Mouse (Mus musculus) embryonic facial prominence, embryonic 10.5 days (tissue): ENCODE measurements around the gene Dppa3. TPM values are rescaled to one million over a fixed set of nuclear protein-coding genes. Genes with fewer than 3 reads are reported as not detected.

ENCODE experiments used
- DNase-seq: peaks from one replicate; pipeline ENCODE4 v3.0.0-alpha.2; 2017; ENCODE audit warnings: low spot score
- H3K27ac ChIP-seq: fragments of 300-500 bp; sonication (generic); replicated peaks from 2 replicates; pipeline ENCODE4 v1.5.1; 2016; ENCODE audit warnings: mild to moderate bottlenecking
- H3K27me3 ChIP-seq: fragments of 300-500 bp; sonication (generic); replicated peaks from 2 replicates; pipeline ENCODE4 v1.6.1; 2016; ENCODE audit warnings: low read depth, mild to moderate bottlenecking; ENCODE audit not compliant: poor library complexity, severe bottlenecking
- H3K36me3 ChIP-seq: fragments of 300-500 bp; sonication (generic); replicated peaks from 2 replicates; pipeline ENCODE4 v1.6.1; 2016; ENCODE audit warnings: mild to moderate bottlenecking, moderate library complexity
- H3K4me1 ChIP-seq: fragments of 300-500 bp; sonication (generic); 2 replicates; pipeline ENCODE4 v1.6.1; 2016
- H3K4me3 ChIP-seq: fragments of 300-500 bp; sonication (generic); 2 replicates; pipeline ENCODE4 v1.5.1; 2016; ENCODE audit warnings: mild to moderate bottlenecking, moderate library complexity
- H3K9me3 ChIP-seq: fragments of 300-500 bp; sonication (generic); 2 replicates; pipeline ENCODE4 v1.6.1; 2016; ENCODE audit warnings: mild to moderate bottlenecking
- WGBS: fragments of 180-500 bp; shearing (Covaris S2); methylation state at CpG from one replicate; pipeline ENCODE4 v1.1.7; 2016; 5-methylcytosine and 5-hydroxymethylcytosine counted together
- polyA plus RNA-seq: library from polyadenylated mRNA; unstranded; fragments of >200 nt; fragmentation: Nextera tagmentation; extraction: Ambion mirVana; gene quantifications from 2 replicates; pipeline ENCODE4 v1.2.1, GENCODE M21; 2016

Dppa3 gene
- polyA plus RNA-seq, 1 experiment from 2014 or later: not detected

DNA sequence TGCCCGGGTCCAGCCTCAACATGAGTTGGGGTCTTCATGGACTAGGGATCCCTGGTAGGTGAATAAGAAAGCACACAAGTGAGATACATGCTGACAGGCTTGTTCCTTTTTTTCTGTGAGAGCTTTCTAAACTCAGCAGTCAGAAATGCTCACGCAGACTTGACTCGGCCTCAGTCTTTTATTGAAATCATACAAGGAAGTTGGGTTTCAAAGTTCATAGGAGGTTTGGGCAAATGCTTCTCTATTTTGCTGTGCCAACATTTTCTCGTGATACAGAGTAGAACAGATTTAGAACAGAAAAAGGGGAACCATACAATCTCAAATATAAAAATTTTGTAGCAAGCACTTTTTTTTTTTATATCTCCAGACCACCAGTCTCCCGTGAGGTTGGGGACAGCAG is 31.4 kb downstream of the Dppa3 start:
- Histone ChIP-seq H3K9me3 (no peaks in the 10 kb centered on the region), H3K4me1 (peaks cover under 1% of the 10 kb centered on the region; the same call in 1 of the 2 replicates), H3K4me3 (no peak overlapping the region), H3K36me3 (no peaks in the 10 kb centered on the region), H3K27me3 (peaks cover 10% of the 10 kb centered on the region), H3K27ac (no peak overlapping the region)
- DNase-seq: no peak
- WGBS: 86% methylated on average over 5 of the region's 5 CpGs

DNA sequence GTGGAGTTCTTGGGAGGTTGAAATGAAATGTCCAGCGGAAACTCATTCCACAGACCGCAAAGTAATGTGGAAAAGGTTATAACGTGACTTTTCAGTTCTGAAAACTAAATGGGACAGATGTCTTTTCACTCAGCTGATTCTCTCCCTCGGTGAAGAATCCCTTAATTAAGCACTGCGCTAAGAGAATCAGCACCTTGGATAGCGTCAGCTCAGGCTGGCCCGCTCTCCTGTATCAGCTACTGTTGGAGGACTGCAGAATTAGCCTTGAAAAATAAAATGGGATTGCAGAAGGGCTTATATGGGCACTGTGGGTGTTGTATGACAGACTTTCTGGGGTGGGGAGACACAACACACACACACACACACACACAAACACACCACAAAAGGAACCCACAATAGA is 33.4 kb downstream of the Dppa3 start:
- peaks cover 8% of the 10 kb centered on the region for H3K4me1 ChIP-seq
- H3K27me3 ChIP-seq: peaks cover 24% of the 10 kb centered on the region
- peak; percentile 50 for DNase-seq
- no peak overlapping the region for H3K27ac ChIP-seq
- no peak overlapping the region for H3K4me3 ChIP-seq
- H3K9me3 ChIP-seq: no peaks in the 10 kb centered on the region
- H3K36me3 ChIP-seq: no peaks in the 10 kb centered on the region
- WGBS: 15% methylated on average over 7 of the region's 7 CpGs

DNA sequence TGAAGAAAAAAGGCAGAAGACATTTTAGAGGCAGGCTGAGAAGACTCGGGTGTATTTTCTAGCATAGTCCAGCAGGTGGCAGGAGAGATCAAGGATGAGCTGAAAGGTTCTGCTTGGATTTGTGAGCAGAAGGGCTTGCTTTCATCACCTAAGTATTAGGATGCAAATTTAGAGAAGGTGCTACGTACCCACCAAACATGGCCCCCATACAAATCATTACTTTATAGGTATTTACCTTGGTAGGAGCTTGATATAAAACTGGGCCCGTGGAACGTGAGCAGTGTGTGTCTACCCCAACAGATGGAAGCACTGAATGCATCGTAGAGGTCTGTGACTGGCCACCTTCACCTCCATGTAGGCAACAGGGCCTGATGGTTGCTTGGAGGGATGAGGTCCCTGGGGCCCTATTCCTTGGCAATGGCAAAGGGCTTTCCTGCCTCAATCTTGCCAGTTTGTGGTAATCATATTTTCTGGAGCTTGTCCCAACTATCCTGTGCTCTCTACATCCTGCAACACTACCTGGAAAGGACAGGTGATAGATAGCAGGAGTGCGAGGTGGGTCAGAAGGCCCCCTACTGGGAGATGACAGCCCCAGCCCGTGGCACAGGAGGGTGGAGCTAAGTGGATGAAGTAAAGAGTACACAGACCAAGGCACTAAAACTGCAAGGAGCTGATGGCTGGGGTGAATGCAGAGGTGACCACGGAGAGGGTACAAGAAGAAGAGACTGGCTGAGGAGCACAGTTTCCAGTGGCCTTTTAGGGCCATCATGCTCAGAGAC is 34.6 kb downstream of the Dppa3 start:
- no peaks in the 10 kb centered on the region for H3K36me3 ChIP-seq
- peaks cover 8% of the 10 kb centered on the region for H3K4me1 ChIP-seq
- peaks cover 24% of the 10 kb centered on the region for H3K27me3 ChIP-seq
- DNase-seq: peak; percentile 49
- H3K4me3 ChIP-seq: no peak overlapping the region
- H3K9me3 ChIP-seq: no peaks in the 10 kb centered on the region
- no peak overlapping the region for H3K27ac ChIP-seq
- 41% methylated on average over 8 of the region's 8 CpGs for WGBS

DNA sequence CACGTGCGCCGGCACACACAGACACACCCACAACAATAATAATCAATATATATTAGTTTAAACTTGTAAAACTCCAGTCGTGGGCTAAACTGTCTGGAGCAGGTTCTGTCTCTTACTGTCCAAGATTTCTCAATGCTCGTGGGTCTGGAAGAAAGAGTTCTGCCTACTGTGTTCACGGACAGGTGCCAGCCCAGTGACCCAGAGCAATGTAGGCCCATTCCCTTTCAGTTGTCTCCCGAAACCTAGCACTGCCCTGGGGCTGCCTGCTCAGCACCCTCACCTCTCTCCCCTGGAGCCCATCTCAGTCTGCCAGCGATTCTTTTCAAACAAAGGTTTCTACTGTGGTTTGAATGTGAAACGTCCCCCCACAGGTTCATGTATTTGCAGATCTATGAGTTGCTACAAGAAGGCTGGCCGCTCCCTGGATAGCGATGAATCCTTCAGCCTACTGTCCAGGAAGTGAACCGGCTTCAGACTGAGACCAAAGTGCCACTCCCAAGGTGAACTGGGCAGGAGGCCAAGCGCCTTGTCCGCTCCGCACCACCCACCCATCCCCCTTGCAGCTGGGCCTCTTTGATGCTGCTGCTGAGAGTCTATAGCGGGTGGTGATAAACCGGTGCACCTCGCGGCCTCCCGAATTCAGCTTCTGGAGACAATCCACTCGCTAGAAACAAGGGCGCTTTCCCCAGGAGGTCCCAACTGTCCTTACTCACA is 36.5 kb downstream of the Dppa3 start:
- Histone ChIP-seq H3K4me3 (no peak overlapping the region), H3K36me3 (no peaks in the 10 kb centered on the region), H3K27ac (no peak overlapping the region), H3K27me3 (peaks cover 24% of the 10 kb centered on the region), H3K9me3 (no peaks in the 10 kb centered on the region), H3K4me1 (peaks cover 8% of the 10 kb centered on the region)
- no peak for DNase-seq
- 38% methylated on average over 22 of the region's 22 CpGs for WGBS

DNA sequence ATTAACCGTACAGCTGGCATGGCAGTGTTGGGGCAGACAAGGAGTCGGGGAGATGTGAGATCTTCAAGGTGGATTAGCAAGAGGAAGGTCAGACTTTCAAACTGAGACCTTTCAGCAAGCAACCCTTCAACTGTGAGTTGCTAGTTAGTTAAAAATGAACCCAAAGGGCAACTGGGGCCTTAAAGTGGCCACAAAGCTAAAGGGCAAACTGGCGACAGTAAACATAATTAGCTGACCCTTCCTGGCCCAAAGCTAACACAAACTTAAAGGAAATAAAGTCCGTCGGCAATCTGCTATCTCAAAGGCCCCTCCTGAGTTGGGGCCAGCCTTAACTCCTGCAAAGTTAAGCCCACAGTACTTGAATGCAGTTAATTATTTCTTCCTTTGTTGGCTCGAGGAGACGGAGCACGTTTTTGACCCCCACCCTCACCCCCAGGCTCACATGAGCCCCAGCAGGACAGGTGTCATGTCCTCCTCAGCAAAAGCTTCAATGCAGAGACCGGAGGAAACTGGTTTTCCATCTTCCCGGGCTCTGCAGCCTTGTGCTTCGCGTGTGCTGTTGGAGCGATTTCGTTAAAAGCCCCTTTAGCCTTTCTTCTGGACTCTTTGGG is 37.5 kb downstream of the Dppa3 start:
- Histone ChIP-seq H3K9me3 (no peaks in the 10 kb centered on the region), H3K27ac (no peak overlapping the region), H3K27me3 (peaks cover 24% of the 10 kb centered on the region), H3K4me1 (peaks cover 8% of the 10 kb centered on the region), H3K36me3 (no peaks in the 10 kb centered on the region), H3K4me3 (no peak overlapping the region)
- DNase-seq: no peak
- 36% methylated on average over 14 of the region's 14 CpGs for WGBS

DNA sequence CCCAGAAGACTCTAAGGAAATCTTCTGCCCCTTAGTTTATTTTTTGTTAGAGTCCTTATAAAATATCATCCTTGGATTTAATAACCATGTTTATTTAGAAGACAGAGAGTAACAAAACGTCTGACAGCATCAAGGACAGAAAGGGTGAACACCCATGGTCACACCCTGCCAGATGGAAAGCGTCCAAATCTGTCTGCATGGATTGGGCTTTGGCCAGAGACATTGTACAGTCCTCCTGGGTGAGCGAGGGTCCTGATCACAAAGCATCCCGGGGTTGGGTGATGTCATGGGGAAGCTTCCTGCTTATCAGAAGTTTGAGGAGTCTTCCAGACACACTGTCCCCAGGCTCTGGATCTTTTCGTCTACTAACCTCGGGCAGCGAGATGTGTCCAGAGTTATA is 39.7 kb downstream of the Dppa3 start:
- Histone ChIP-seq H3K27me3 (peaks cover 24% of the 10 kb centered on the region), H3K4me3 (no peak overlapping the region), H3K27ac (no peak overlapping the region), H3K4me1 (peaks cover 14% of the 10 kb centered on the region), H3K36me3 (no peaks in the 10 kb centered on the region), H3K9me3 (no peaks in the 10 kb centered on the region)
- DNase-seq: no peak
- 84% methylated on average over 7 of the region's 7 CpGs for WGBS

DNA sequence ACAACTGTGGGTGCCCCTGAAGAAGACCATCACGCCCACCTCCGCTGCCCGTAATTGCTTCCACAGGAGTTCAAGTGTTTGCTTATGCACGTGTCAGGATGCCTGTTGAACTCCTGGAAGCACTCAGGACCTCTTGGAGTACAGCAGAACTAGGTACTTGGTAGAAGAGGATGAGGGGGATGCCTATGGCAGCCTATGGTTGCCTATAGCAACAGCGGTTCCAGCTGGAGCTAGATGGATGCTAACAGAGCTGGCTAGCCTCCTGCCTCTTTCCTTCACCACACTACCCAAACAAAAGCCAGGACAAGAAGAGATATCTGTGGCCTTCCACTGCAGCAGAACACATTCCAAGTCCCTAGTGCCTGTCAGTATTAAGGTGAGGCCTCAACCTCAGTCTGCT is 41.5 kb downstream of the Dppa3 start:
- H3K36me3 ChIP-seq: no peaks in the 10 kb centered on the region
- no peak for DNase-seq
- H3K27me3 ChIP-seq: peaks cover 14% of the 10 kb centered on the region
- H3K4me3 ChIP-seq: no peak overlapping the region
- no peak overlapping the region for H3K27ac ChIP-seq
- 75% methylated on average over 5 of the region's 5 CpGs for WGBS
- no peaks in the 10 kb centered on the region for H3K9me3 ChIP-seq
- peaks cover 12% of the 10 kb centered on the region for H3K4me1 ChIP-seq

DNA sequence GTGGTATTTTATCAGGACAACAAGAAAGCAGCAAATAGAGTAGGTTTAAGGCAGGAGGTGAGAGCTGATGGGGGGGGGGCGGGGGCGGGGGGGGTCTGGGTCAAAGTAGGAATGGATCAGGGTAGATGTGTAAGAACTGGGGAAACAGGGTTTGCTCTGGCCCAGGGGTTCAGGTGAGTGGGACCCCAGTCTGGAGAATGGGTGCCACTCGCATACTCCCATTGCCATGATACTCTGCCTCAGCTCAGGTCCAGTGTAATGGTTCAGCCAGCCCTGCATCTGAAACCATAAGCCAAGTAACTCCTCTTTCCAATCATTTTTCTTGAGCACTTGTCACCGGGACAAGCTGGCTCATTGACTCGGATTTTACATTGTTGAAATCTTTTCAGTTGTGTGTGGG is 42.6 kb downstream of the Dppa3 start:
- no peak overlapping the region for H3K27ac ChIP-seq
- 78% methylated on average over 5 of the region's 5 CpGs for WGBS
- no peak for DNase-seq
- no peaks in the 10 kb centered on the region for H3K36me3 ChIP-seq
- no peaks in the 10 kb centered on the region for H3K9me3 ChIP-seq
- H3K4me3 ChIP-seq: no peak overlapping the region
- H3K4me1 ChIP-seq: peaks cover 6% of the 10 kb centered on the region
- peaks cover 3% of the 10 kb centered on the region for H3K27me3 ChIP-seq

DNA sequence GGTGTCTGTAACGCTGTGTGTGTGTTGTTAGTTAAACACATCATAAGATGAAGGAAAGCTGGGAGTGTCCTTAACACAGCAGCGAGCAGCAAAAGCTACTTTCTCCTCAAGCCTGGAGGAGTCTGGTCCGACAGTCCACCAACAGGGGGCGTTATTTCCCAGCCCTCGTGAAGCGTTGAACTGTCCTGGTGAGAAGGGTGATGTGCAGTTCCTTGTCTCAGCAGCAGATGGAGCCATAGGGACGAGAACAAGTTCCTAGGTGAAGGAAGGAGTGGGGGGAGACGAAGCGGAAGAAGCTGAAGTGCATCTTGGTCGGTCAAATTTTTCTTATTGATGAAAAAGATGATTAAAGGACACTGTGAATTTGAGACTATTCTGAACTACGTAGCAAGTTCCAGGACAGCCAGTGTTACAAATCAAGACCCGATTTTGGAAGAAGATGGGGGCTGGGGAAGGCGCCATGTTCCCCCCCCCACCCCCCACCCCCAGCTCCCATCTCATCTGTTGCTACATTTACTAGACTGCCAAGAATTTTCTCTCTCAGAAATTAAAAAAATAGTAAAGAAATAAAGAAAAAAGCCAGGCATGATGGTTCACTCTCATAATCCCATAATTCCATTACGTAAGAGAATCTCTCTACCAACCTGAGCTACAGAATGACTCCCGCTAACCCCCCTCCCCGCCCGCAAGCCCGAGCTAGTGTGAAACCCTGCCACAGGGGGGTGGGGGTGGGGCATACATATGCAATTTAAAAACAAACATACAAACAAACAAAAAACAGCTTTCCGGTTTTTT is 43.4 kb downstream of the Dppa3 start:
- peak; percentile 94 for DNase-seq
- no peaks in the 10 kb centered on the region for H3K9me3 ChIP-seq
- peak overlapping the region; percentile 61 for H3K27ac ChIP-seq
- peaks cover 6% of the 10 kb centered on the region for H3K4me1 ChIP-seq
- no peaks in the 10 kb centered on the region for H3K36me3 ChIP-seq
- H3K4me3 ChIP-seq: peak overlapping the region; percentile 58
- 6% methylated on average over 19 of the region's 19 CpGs for WGBS
- H3K27me3 ChIP-seq: no peaks in the 10 kb centered on the region; the same call in 1 of the 2 replicates

DNA sequence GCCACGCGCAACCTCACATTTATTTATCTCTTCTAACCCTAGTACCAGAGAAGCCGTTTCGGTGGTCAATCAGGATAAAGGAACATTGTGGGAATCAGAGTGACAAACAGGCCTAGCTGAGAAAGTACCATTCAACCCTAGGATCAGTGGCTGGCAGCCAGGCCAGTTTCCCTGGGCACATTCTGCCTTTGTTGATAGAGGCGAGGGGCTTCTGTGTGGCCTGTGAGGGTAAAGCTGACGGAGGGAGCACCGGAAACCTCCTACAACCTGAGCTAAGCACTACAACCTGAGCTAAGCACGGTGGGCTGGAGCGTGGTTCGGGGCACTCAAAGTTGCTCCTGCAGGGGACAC is 44.0 kb downstream of the Dppa3 start:
- Histone ChIP-seq H3K4me3 (peak overlapping the region; percentile 58), H3K27me3 (no peaks in the 10 kb centered on the region; the same call in 1 of the 2 replicates), H3K9me3 (no peaks in the 10 kb centered on the region), H3K27ac (peak overlapping the region; percentile 61; the same call in 1 of the 2 replicates), H3K4me1 (peaks cover 6% of the 10 kb centered on the region), H3K36me3 (no peaks in the 10 kb centered on the region)
- peak; percentile 21 for DNase-seq
- 29% methylated on average over 10 of the region's 10 CpGs for WGBS

DNA sequence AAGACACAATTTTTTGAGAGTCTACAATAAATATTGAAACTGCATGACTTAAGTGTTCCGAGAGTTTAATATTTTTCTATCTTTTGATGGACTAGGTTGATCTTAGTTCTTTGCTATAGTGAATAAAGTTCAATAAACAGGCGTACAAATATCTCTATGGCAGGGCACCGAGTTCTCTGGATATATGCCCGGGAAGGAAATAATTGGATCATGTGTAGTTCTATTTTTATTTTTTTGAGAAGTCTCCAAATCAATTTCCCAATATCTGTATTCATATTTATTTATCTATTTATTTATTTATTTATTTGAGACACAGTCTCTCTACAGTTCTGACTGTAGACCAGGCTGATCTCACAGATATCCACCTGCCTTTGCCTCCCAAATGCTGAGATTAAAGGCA is 44.6 kb downstream of the Dppa3 start:
- no peak for DNase-seq
- no peaks in the 10 kb centered on the region; the same call in 1 of the 2 replicates for H3K27me3 ChIP-seq
- H3K27ac ChIP-seq: no peak overlapping the region
- H3K9me3 ChIP-seq: no peaks in the 10 kb centered on the region
- H3K4me1 ChIP-seq: peaks cover 6% of the 10 kb centered on the region
- H3K4me3 ChIP-seq: no peak overlapping the region
- no peaks in the 10 kb centered on the region for H3K36me3 ChIP-seq
- WGBS: 92% methylated on average over 4 of the region's 4 CpGs

DNA sequence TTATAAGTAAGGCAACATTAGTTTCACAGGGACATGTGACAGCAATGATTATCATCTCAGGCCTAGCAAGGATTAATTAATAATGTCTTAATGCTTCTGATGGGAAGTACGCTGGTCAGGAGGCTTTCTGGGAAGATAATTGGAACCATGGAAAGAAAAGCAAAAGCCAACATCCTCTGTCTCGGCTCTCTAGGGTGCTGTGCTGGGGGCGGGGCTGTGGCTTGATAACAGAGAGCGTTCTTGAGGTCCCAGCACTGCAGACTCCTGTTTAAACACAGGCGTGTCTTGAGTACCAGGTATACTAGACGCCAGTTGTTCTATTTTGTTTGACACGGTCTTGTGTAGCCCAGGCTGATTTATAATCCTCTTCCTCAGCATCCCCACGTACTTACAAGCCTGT is 46.5 kb downstream of the Dppa3 start:
- DNase-seq: no peak
- H3K4me3 ChIP-seq: no peak overlapping the region
- H3K4me1 ChIP-seq: peaks cover 6% of the 10 kb centered on the region
- H3K9me3 ChIP-seq: no peaks in the 10 kb centered on the region
- H3K36me3 ChIP-seq: no peaks in the 10 kb centered on the region
- WGBS: 62% methylated on average over 8 of the region's 8 CpGs
- no peak overlapping the region for H3K27ac ChIP-seq
- H3K27me3 ChIP-seq: no peaks in the 10 kb centered on the region; the same call in 1 of the 2 replicates
